Mouse (Mus musculus) kidney, embryonic 15.5 days (tissue): ENCODE measurements around the gene Snx3. TPM values are rescaled to one million over a fixed set of nuclear protein-coding genes. Genes with fewer than 3 reads are reported as not detected.
A peak's percentile ranks its signal among the peaks of the same experiment; 100 is the strongest.

Experiments used
- ATAC-seq: fragments of 200-750 bp; cut with Nextera tagmentation; replicated peaks from 2 replicates; pipeline ENCODE4 v1.8.0; 2017; ENCODE audit warnings: moderate TSS enrichment; ENCODE audit not compliant: low FRiP score
- H3K27ac ChIP-seq: fragments of 300-500 bp; sonication (generic); 2 replicates; pipeline ENCODE4 v1.5.1; 2015; ENCODE audit warnings: mild to moderate bottlenecking, inconsistent platforms
- H3K27me3 ChIP-seq: fragments of 300-500 bp; sonication (generic); 2 replicates; pipeline ENCODE4 v1.6.1; 2015; ENCODE audit warnings: inconsistent platforms
- H3K36me3 ChIP-seq: fragments of 300-500 bp; sonication (generic); 2 replicates; pipeline ENCODE4 v1.6.1; 2015; ENCODE audit warnings: inconsistent platforms
- H3K4me1 ChIP-seq: fragments of 300-500 bp; sonication (generic); 2 replicates; pipeline ENCODE4 v1.6.1; 2015; ENCODE audit warnings: inconsistent platforms
- H3K4me2 ChIP-seq: fragments of 300-500 bp; sonication (generic); 2 replicates; pipeline ENCODE4 v1.6.1; 2015; ENCODE audit warnings: moderate library complexity, mild to moderate bottlenecking, inconsistent platforms
- H3K4me3 ChIP-seq: fragments of 300-500 bp; sonication (generic); replicated peaks from 2 replicates; pipeline ENCODE4 v1.5.1; 2015; ENCODE audit warnings: mild to moderate bottlenecking, inconsistent platforms
- H3K9ac ChIP-seq: fragments of 300-500 bp; sonication (generic); 2 replicates; pipeline ENCODE4 v1.6.1; 2015; ENCODE audit warnings: mild to moderate bottlenecking, inconsistent platforms
- H3K9me3 ChIP-seq: fragments of 300-500 bp; sonication (generic); replicated peaks from 2 replicates; pipeline ENCODE4 v1.6.1; 2016; ENCODE audit warnings: inconsistent platforms
- WGBS: fragments of 180-500 bp; shearing (Covaris S2); methylation state at CpG from one replicate; pipeline ENCODE4 v1.1.7; 2015; ENCODE audit warnings: mixed read lengths; 5-methylcytosine and 5-hydroxymethylcytosine counted together
- polyA plus RNA-seq: library from polyadenylated mRNA; unstranded; fragments of >200 nt; fragmentation: Nextera tagmentation; extraction: Ambion mirVana; gene quantifications from 2 replicates; pipeline ENCODE4 v1.2.1, GENCODE M21; 2015

Gene Snx3
- polyA plus RNA-seq, result 326 and 335 TPM in 2 replicates

GRCm38 (mm10) chr10:42501775-42502348 is at the start of gene Snx3:
Gene Snx3 (plus strand): TSS chr10:42502030.
- Histone ChIP-seq H3K27ac (peak within 1 kb of the TSS; percentile 98), H3K4me2 (peak within 1 kb of the TSS; percentile 77), H3K9me3 (no peaks in the 10 kb centered on the region), H3K4me1 (peaks cover 5% of the 10 kb centered on the region), H3K36me3 (0 out of 2 replicates have a peak, but pooled peaks cover under 1% of the 10 kb centered on the region), H3K27me3 (no peaks in the 10 kb centered on the region), H3K9ac (peak within 1 kb of the TSS; percentile 89), H3K4me3 (peak within 1 kb of the TSS; percentile 89)
- peak; percentile 97 for ATAC-seq
- WGBS, result under 1% methylated on average over 68 of the region's 68 CpGs

GRCm38 (mm10) chr10:42454266-42454665 is 47.6 kb upstream of the Snx3 start:
- H3K4me1 ChIP-seq, result peaks cover 7% of the 10 kb centered on the region
- WGBS, result 66% methylated on average over 11 of the region's 11 CpGs

GRCm38 (mm10) chr10:42454690-42455089 is 47.1 kb upstream of the Snx3 start:
- H3K27me3 ChIP-seq, result no peaks in the 10 kb centered on the region
- H3K36me3 ChIP-seq, result peaks cover 9% of the 10 kb centered on the region
- ATAC-seq, result no peak
- 85% methylated on average over 6 of the region's 6 CpGs for WGBS
- peaks cover 2% of the 10 kb centered on the region; the same call in 1 of the 2 replicates for H3K4me1 ChIP-seq
- H3K9ac ChIP-seq, result no peak overlapping the region
- no peaks in the 10 kb centered on the region; the same call in 1 of the 2 replicates for H3K9me3 ChIP-seq
- H3K4me3 ChIP-seq, result no peak overlapping the region
- no peak overlapping the region for H3K4me2 ChIP-seq
- H3K27ac ChIP-seq, result no peak overlapping the region

More at GRCm38 (mm10) chr10:42454266-42454665, 47.6 kb upstream of the Snx3 start:
- Histone ChIP-seq H3K9me3 (no peaks in the 10 kb centered on the region; the same call in 1 of the 2 replicates), H3K27me3 (no peaks in the 10 kb centered on the region), H3K4me2 (no peak overlapping the region), H3K36me3 (peaks cover 7% of the 10 kb centered on the region; the same call in 1 of the 2 replicates), H3K9ac (no peak overlapping the region), H3K27ac (no peak overlapping the region), H3K4me3 (no peak overlapping the region)
- ATAC-seq, result no peak

GRCm38 (mm10) chr10:42455981-42456380 is 45.8 kb upstream of the Snx3 start:
- no peaks in the 10 kb centered on the region for H3K4me1 ChIP-seq
- H3K9me3 ChIP-seq, result no peaks in the 10 kb centered on the region; the same call in 1 of the 2 replicates
- peaks cover 13% of the 10 kb centered on the region for H3K36me3 ChIP-seq
- ATAC-seq, result no peak
- WGBS, result 75% methylated on average over 5 of the region's 5 CpGs
- H3K4me3 ChIP-seq, result no peak overlapping the region
- no peak overlapping the region for H3K27ac ChIP-seq
- no peak overlapping the region for H3K9ac ChIP-seq
- H3K27me3 ChIP-seq, result no peaks in the 10 kb centered on the region
- no peak overlapping the region for H3K4me2 ChIP-seq

- WGBS, result 58% methylated on average over 9 of the region's 9 CpGs
- no peak for ATAC-seq
- Histone ChIP-seq H3K27me3 (no peaks in the 10 kb centered on the region), H3K4me1 (no peaks in the 10 kb centered on the region), H3K9me3 (no peaks in the 10 kb centered on the region; the same call in 1 of the 2 replicates), H3K27ac (peak overlapping the region; percentile 59), H3K36me3 (peaks cover 13% of the 10 kb centered on the region), H3K4me3 (no peak overlapping the region), H3K9ac (no peak overlapping the region), H3K4me2 (no peak overlapping the region)
These were observed 44.2 kb upstream of the Snx3 start for GRCm38 (mm10) chr10:42457557-42458191.

- no peak overlapping the region for H3K4me3 ChIP-seq
- 22% methylated on average over 5 of the region's 5 CpGs for WGBS
- ATAC-seq, result peak; percentile 71; the same call in 1 of the 2 replicates
- H3K27ac ChIP-seq, result peak overlapping the region; percentile 67
- H3K27me3 ChIP-seq, result no peaks in the 10 kb centered on the region
- H3K9ac ChIP-seq, result no peak overlapping the region
- no peaks in the 10 kb centered on the region for H3K9me3 ChIP-seq
- H3K4me1 ChIP-seq, result peaks cover 7% of the 10 kb centered on the region
- peaks cover 6% of the 10 kb centered on the region for H3K36me3 ChIP-seq
- H3K4me2 ChIP-seq, result no peak overlapping the region
These were observed 37.6 kb upstream of the Snx3 start for GRCm38 (mm10) chr10:42464224-42464623.

GRCm38 (mm10) chr10:42464805-42465204 is 37.0 kb upstream of the Snx3 start:
- no peak for ATAC-seq
- WGBS, result 78% methylated on average over 14 of the region's 14 CpGs
- H3K4me3 ChIP-seq, result no peak overlapping the region

GRCm38 (mm10) chr10:42474946-42475514 is 26.8 kb upstream of the Snx3 start:
- Histone ChIP-seq H3K9me3 (no peaks in the 10 kb centered on the region; the same call in 1 of the 2 replicates), H3K4me1 (peaks cover 15% of the 10 kb centered on the region), H3K4me2 (no peak overlapping the region), H3K27ac (no peak overlapping the region), H3K9ac (no peak overlapping the region), H3K36me3 (0 out of 2 replicates have a peak, but pooled peaks cover 12% of the 10 kb centered on the region), H3K27me3 (no peaks in the 10 kb centered on the region), H3K4me3 (no peak overlapping the region)
- 84% methylated on average over 6 of the region's 6 CpGs for WGBS
- no peak for ATAC-seq

More at GRCm38 (mm10) chr10:42464805-42465204, 37.0 kb upstream of the Snx3 start:
- H3K4me2 ChIP-seq, result no peak overlapping the region
- H3K27ac ChIP-seq, result peak overlapping the region; percentile 60
- H3K9me3 ChIP-seq, result no peaks in the 10 kb centered on the region
- peaks cover 7% of the 10 kb centered on the region for H3K4me1 ChIP-seq
- no peak overlapping the region for H3K9ac ChIP-seq
- peaks cover 2% of the 10 kb centered on the region; the same call in 1 of the 2 replicates for H3K36me3 ChIP-seq
- H3K27me3 ChIP-seq, result no peaks in the 10 kb centered on the region

GRCm38 (mm10) chr10:42476774-42477475 is 24.9 kb upstream of the Snx3 start:
- no peak for ATAC-seq
- WGBS, result 93% methylated on average over 10 of the region's 10 CpGs
- H3K9me3 ChIP-seq, result no peaks in the 10 kb centered on the region; the same call in 1 of the 2 replicates
- no peaks in the 10 kb centered on the region for H3K27me3 ChIP-seq
- H3K9ac ChIP-seq, result no peak overlapping the region
- H3K4me1 ChIP-seq, result peaks cover 15% of the 10 kb centered on the region
- 0 out of 2 replicates have a peak, but pooled peaks cover 7% of the 10 kb centered on the region for H3K36me3 ChIP-seq
- peak overlapping the region; percentile 97 for H3K27ac ChIP-seq
- H3K4me2 ChIP-seq, result peak overlapping the region; percentile 85
- no peak overlapping the region for H3K4me3 ChIP-seq

GRCm38 (mm10) chr10:42477550-42478340 is 24.1 kb upstream of the Snx3 start:
- Histone ChIP-seq H3K4me3 (peak overlapping the region; percentile 83), H3K27ac (peak overlapping the region; percentile 97), H3K4me2 (peak overlapping the region; percentile 85), H3K27me3 (no peaks in the 10 kb centered on the region), H3K36me3 (0 out of 2 replicates have a peak, but pooled peaks cover 5% of the 10 kb centered on the region), H3K9ac (peak overlapping the region; percentile 84), H3K4me1 (peaks cover 15% of the 10 kb centered on the region), H3K9me3 (no peaks in the 10 kb centered on the region; the same call in 1 of the 2 replicates)
- ATAC-seq, result peak; percentile 59; the same call in 1 of the 2 replicates
- WGBS, result 11% methylated on average over 25 of the region's 25 CpGs

GRCm38 (mm10) chr10:42478341-42478720 is 23.5 kb upstream of the Snx3 start, which contains the start of gene Afg1l:
Gene Afg1l (minus strand): TSS chr10:42478565.
- peak within 1 kb of the TSS; percentile 83 for H3K4me3 ChIP-seq
- peak; percentile 97 for ATAC-seq
- peak within 1 kb of the TSS; percentile 97 for H3K27ac ChIP-seq
- no peaks in the 10 kb centered on the region for H3K36me3 ChIP-seq
- H3K27me3 ChIP-seq, result no peaks in the 10 kb centered on the region
- peaks cover 15% of the 10 kb centered on the region for H3K4me1 ChIP-seq
- no peaks in the 10 kb centered on the region for H3K9me3 ChIP-seq
- H3K4me2 ChIP-seq, result peak within 1 kb of the TSS; percentile 85
- H3K9ac ChIP-seq, result peak within 1 kb of the TSS; percentile 84
- under 1% methylated on average over 29 of the region's 29 CpGs for WGBS
